Mouse (Mus musculus) embryonic facial prominence, embryonic 11.5 days (tissue): ENCODE measurements around the gene Syn3. TPM values are rescaled to one million over a fixed set of nuclear protein-coding genes. Genes with fewer than 3 reads are reported as not detected.
"Not testable (repeated sequence)": the region's sequence is repeated elsewhere in the genome, so short reads cannot be mapped to it uniquely, and the experiment has no call there.

Experiments
- ATAC-seq: fragments of 200-750 bp; cut with Nextera tagmentation; replicated peaks from 2 replicates; pipeline ENCODE4 v1.8.0; 2017; ENCODE audit warnings: low read depth; ENCODE audit not compliant: insufficient number of reproducible peaks, low FRiP score, low TSS enrichment
- DNase-seq: peaks from one replicate; pipeline ENCODE4 v3.0.0-alpha.2; 2015; ENCODE audit warnings: low spot score
- H3K27ac ChIP-seq: fragments of 300-500 bp; sonication (generic); replicated peaks from 2 replicates; pipeline ENCODE4 v1.5.1; 2014; ENCODE audit warnings: mild to moderate bottlenecking, low read depth, low read length, control low read depth
- H3K27me3 ChIP-seq: fragments of 300-500 bp; sonication (generic); 2 replicates; pipeline ENCODE4 v1.6.1; 2014; ENCODE audit warnings: mild to moderate bottlenecking, low read length, moderate library complexity, mixed read lengths; ENCODE audit not compliant: control insufficient read depth, insufficient read depth
- H3K36me3 ChIP-seq: fragments of 300-500 bp; sonication (generic); replicated peaks from 2 replicates; pipeline ENCODE4 v1.6.1; 2014; ENCODE audit warnings: low read depth, mild to moderate bottlenecking, low read length, moderate library complexity, mixed read lengths; ENCODE audit not compliant: control insufficient read depth, insufficient read depth
- H3K4me1 ChIP-seq: fragments of 300-500 bp; sonication (generic); 2 replicates; pipeline ENCODE4 v1.6.1; 2014; ENCODE audit warnings: low read length, mixed read lengths; ENCODE audit not compliant: control insufficient read depth, insufficient read depth
- H3K4me2 ChIP-seq: fragments of 300-500 bp; sonication (generic); 2 replicates; pipeline ENCODE4 v1.6.1; 2014; ENCODE audit warnings: low read depth, mild to moderate bottlenecking, control low read depth, low read length, moderate library complexity
- H3K4me3 ChIP-seq: fragments of 300-500 bp; sonication (generic); 2 replicates; pipeline ENCODE4 v1.5.1; 2014; ENCODE audit warnings: low read depth, low read length, control low read depth
- H3K9ac ChIP-seq: fragments of 300-500 bp; sonication (generic); replicated peaks from 2 replicates; pipeline ENCODE4 v1.6.1; 2014; ENCODE audit warnings: mild to moderate bottlenecking, control low read depth, low read length
- H3K9me3 ChIP-seq: fragments of 300-500 bp; sonication (generic); replicated peaks from 2 replicates; pipeline ENCODE4 v1.6.1; 2016; ENCODE audit warnings: mild to moderate bottlenecking, low read length, inconsistent platforms, mixed read lengths; ENCODE audit not compliant: control insufficient read depth
- WGBS: fragments of 180-500 bp; shearing (Covaris S2); extraction: QIAGEN DNeasy Blood & Tissue Kit; methylation state at CpG from one replicate; pipeline ENCODE4 v1.1.7; 2014; 5-methylcytosine and 5-hydroxymethylcytosine counted together
- polyA plus RNA-seq: library from polyadenylated mRNA; unstranded; fragments of >200 nt; fragmentation: Nextera tagmentation; extraction: Ambion mirVana; gene quantifications from 2 replicates; pipeline ENCODE4 v1.2.1, GENCODE M21; 2014

Syn3 gene
- polyA plus RNA-seq, 1 experiment from 2014 or later, result 3.1 TPM

GRCm38 (mm10) chr10:86381150-86381921 lies 117.4 kb downstream of the Syn3 start:
- ATAC-seq (no peak), DNase-seq (peak; percentile 22)
- Histone ChIP-seq H3K27me3 (no peaks in the 10 kb centered on the region), H3K9ac (no peak overlapping the region), H3K4me3 (no peak overlapping the region), H3K4me1 (no peaks in the 10 kb centered on the region), H3K27ac (no peak overlapping the region), H3K9me3 (no peaks in the 10 kb centered on the region), H3K4me2 (no peak overlapping the region), H3K36me3 (no peaks in the 10 kb centered on the region)
- WGBS, result 57% methylated on average over 9 of the region's 9 CpGs

- H3K9me3 ChIP-seq, result no peaks in the 10 kb centered on the region
- peak; percentile 13 for DNase-seq
- H3K36me3 ChIP-seq, result no peaks in the 10 kb centered on the region
- no peak for ATAC-seq
- no peak overlapping the region for H3K27ac ChIP-seq
- H3K4me1 ChIP-seq, result no peaks in the 10 kb centered on the region
- no peaks in the 10 kb centered on the region for H3K27me3 ChIP-seq
- no peak overlapping the region for H3K4me2 ChIP-seq
- WGBS, result 40% methylated on average over 2 of the region's 2 CpGs
- H3K9ac ChIP-seq, result no peak overlapping the region
- no peak overlapping the region for H3K4me3 ChIP-seq
These were observed 118.1 kb downstream of the Syn3 start for GRCm38 (mm10) chr10:86380626-86381025.

DNA sequence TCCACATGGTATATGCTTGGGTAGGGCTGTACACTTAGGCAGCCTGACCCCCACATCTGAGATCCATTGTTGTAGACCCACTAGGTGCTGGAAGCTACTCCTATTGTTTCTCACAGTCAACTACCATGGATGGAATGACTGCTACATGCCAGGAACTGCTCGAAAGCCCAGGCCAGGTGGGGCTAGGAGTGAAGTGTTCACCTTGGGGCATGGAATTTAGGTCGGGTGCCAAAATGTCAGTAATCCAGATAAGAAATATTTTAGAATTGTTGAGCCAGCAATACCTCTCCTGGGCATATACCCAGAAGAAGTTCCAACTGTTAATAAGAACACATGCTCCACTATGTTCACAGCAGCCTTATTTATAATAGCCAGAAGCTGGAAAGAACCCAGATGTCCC lies 119.9 kb downstream of the Syn3 start:
- 87% methylated on average over 2 of the region's 2 CpGs for WGBS
- H3K27ac ChIP-seq, H3K4me3 ChIP-seq, H3K27me3 ChIP-seq, H3K4me2 ChIP-seq, DNase-seq, ATAC-seq, H3K9me3 ChIP-seq, H3K4me1 ChIP-seq, H3K36me3 ChIP-seq, H3K9ac ChIP-seq: not testable (repeated sequence)

- H3K4me3 ChIP-seq, result no peak overlapping the region
- 58% methylated on average over 8 of the region's 8 CpGs for WGBS
- no peaks in the 10 kb centered on the region for H3K36me3 ChIP-seq
- H3K27ac ChIP-seq, result no peak overlapping the region
- peak overlapping the region; percentile 22; the same call in 1 of the 2 replicates for H3K9ac ChIP-seq
- no peak overlapping the region for H3K4me2 ChIP-seq
- DNase-seq, result peak; percentile 68
- no peaks in the 10 kb centered on the region for H3K4me1 ChIP-seq
- ATAC-seq, result peak; percentile 75; the same call in 1 of the 2 replicates
- H3K27me3 ChIP-seq, result no peaks in the 10 kb centered on the region
- no peaks in the 10 kb centered on the region for H3K9me3 ChIP-seq
These were observed 122.1 kb downstream of the Syn3 start for GRCm38 (mm10) chr10:86376392-86377185.

- Histone ChIP-seq H3K4me2 (no peak overlapping the region), H3K36me3 (no peaks in the 10 kb centered on the region), H3K27ac (no peak overlapping the region), H3K4me1 (no peaks in the 10 kb centered on the region), H3K27me3 (no peaks in the 10 kb centered on the region), H3K9ac (no peak overlapping the region), H3K9me3 (no peaks in the 10 kb centered on the region), H3K4me3 (no peak overlapping the region)
- ATAC-seq (no peak), DNase-seq (no peak)
- WGBS, result 81% methylated on average over 11 of the region's 11 CpGs
These were observed 122.8 kb downstream of the Syn3 start for GRCm38 (mm10) chr10:86375903-86376302.

DNA sequence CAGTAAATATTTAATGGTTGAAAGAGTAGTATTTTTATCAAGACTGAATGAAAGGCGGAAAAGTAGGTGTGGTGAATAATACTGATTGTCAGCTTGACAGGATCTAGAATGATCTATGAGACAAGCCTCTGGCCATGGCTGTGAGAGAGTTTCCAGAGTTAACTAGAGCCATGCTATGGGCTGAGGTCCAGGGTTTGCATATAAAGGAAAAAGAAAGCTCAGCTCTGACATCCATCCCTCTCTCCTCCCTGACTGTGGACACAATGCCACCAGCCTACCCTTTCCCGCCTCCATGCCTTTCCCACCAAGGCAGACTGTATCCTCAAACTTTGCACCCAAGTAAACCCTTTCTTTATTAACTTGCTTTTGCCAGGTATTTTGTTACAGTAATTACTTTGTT lies 124.6 kb downstream of the Syn3 start:
- H3K36me3 ChIP-seq, result no peaks in the 10 kb centered on the region
- ATAC-seq (no peak), DNase-seq (no peak)
- WGBS, result 82% methylated on average over 2 of the region's 2 CpGs
- no peak overlapping the region for H3K4me3 ChIP-seq
- H3K27me3 ChIP-seq, result no peaks in the 10 kb centered on the region
- no peak overlapping the region for H3K9ac ChIP-seq
- H3K9me3 ChIP-seq, result no peaks in the 10 kb centered on the region
- H3K4me1 ChIP-seq, result no peaks in the 10 kb centered on the region
- no peak overlapping the region for H3K27ac ChIP-seq
- H3K4me2 ChIP-seq, result no peak overlapping the region

- H3K9ac ChIP-seq, result no peak overlapping the region
- no peak overlapping the region for H3K27ac ChIP-seq
- H3K9me3 ChIP-seq, result no peaks in the 10 kb centered on the region
- H3K4me2 ChIP-seq, result no peak overlapping the region
- DNase-seq (no peak), ATAC-seq (no peak)
- no peaks in the 10 kb centered on the region for H3K36me3 ChIP-seq
- H3K27me3 ChIP-seq, result no peaks in the 10 kb centered on the region
- H3K4me3 ChIP-seq, result no peak overlapping the region
- H3K4me1 ChIP-seq, result no peaks in the 10 kb centered on the region
These were observed 127.1 kb downstream of the Syn3 start for GRCm38 (mm10) chr10:86371561-86371960.

DNA sequence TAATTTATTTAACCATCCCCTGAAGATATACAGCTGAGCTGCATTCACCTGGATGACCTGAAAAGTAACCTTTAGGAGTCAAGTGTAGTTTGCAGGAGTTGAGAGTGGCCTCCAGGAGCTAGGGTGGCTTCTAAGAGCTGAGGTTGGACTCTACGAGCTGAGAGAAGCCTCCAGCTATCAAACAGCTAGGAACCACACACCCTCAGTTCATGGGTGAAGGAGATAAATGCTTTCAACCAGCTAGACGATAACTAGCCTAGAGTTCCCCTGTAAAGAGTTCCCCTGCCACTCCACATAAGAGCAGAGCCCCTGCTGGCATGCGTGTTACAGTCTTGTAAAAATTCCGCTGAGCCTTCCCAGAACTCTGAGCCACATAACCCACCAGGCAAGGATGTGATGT lies 129.3 kb downstream of the Syn3 start:
- Histone ChIP-seq H3K9ac (no peak overlapping the region; the same call in 1 of the 2 replicates), H3K4me1 (no peaks in the 10 kb centered on the region), H3K4me2 (no peak overlapping the region), H3K27me3 (no peaks in the 10 kb centered on the region), H3K27ac (no peak overlapping the region), H3K9me3 (no peaks in the 10 kb centered on the region), H3K4me3 (no peak overlapping the region), H3K36me3 (no peaks in the 10 kb centered on the region)
- WGBS, result 80% methylated on average over 4 of the region's 4 CpGs
- no peak for ATAC-seq
- DNase-seq, result no peak
